Mouse (Mus musculus) CH12.LX (cell line): ENCODE data around the gene Thap7. TPM values are rescaled to one million over a fixed set of nuclear protein-coding genes. Genes with fewer than 3 reads are reported as not detected.

Experiments used
- DNase-seq: peaks from one replicate; pipeline ENCODE4 v3.0.0-alpha.2; 2013; ENCODE audit errors: extremely low read depth
- H3K27ac ChIP-seq: 2 replicates; pipeline ENCODE4 v1.5.1; 2012; ENCODE audit warnings: low read depth, mild to moderate bottlenecking, control low read depth, moderate library complexity; ENCODE audit not compliant: insufficient read depth
- H3K27me3 ChIP-seq: replicated peaks from 2 replicates; pipeline ENCODE3; 2012; ENCODE audit warnings: inconsistent platforms
- H3K36me3 ChIP-seq, 2 experiments: replicated peaks in 1 of 2; 2 replicates each; pipeline versions ENCODE3 to v1.6.1; 2012; ENCODE audit warnings: inconsistent platforms in 1 of 2, low read length in 1 of 2, mild to moderate bottlenecking in 1 of 2, mixed read lengths in 1 of 2, moderate library complexity in 1 of 2; ENCODE audit not compliant: control insufficient read depth in 1 of 2, insufficient read depth in 1 of 2
- H3K4me1 ChIP-seq, 2 experiments: 2 replicates each; pipeline ENCODE4 v1.6.1; 2012; ENCODE audit warnings: inconsistent platforms in 1 of 2, moderate library complexity in 1 of 2; ENCODE audit not compliant: insufficient read depth in 2 of 2, control insufficient read depth in 1 of 2
- H3K4me2 ChIP-seq: 2 replicates; pipeline ENCODE4 v1.6.1; 2012; ENCODE audit warnings: low read depth, mild to moderate bottlenecking, control low read depth; ENCODE audit not compliant: poor library complexity, insufficient read depth, severe bottlenecking
- H3K4me3 ChIP-seq, 3 experiments: fragments of 150-350 bp in 1 of 3; sonication (generic) in 1 of 3; replicated peaks in 1 of 3; 2 replicates each; pipeline versions ENCODE3 to v1.5.1; 2011 to 2012; ENCODE audit warnings: low read depth in 2 of 3, low read length in 2 of 3, mild to moderate bottlenecking in 2 of 3, moderate library complexity in 2 of 3, control low read depth in 1 of 3, improper control_type of control experiment in 1 of 3, inconsistent platforms in 1 of 3, mixed read lengths in 1 of 3; ENCODE audit not compliant: poor library complexity in 1 of 3
- H3K79me2 ChIP-seq: replicated peaks from 2 replicates; pipeline ENCODE4 v1.6.1; 2012; ENCODE audit warnings: mild to moderate bottlenecking, moderate library complexity; ENCODE audit not compliant: control insufficient read depth, poor library complexity, insufficient read depth, severe bottlenecking; ENCODE audit errors: extremely low read depth
- H3K9ac ChIP-seq: 2 replicates; pipeline ENCODE4 v1.6.1; 2012; ENCODE audit warnings: low read depth, mild to moderate bottlenecking, control low read depth, moderate library complexity; ENCODE audit not compliant: insufficient read depth
- H3K9me3 ChIP-seq: replicated peaks from 2 replicates; pipeline ENCODE3; 2012; ENCODE audit warnings: low read length, inconsistent platforms, mixed read lengths
- BHLHE40 ChIP-seq: IDR thresholded peaks from 2 replicates; pipeline ENCODE4 v1.6.1; 2011; ENCODE audit warnings: mild to moderate bottlenecking, low read depth, low read length, improper control_type of control experiment
- CHD1 ChIP-seq: IDR thresholded peaks from 2 replicates; pipeline ENCODE4 v1.6.1; 2012; ENCODE audit warnings: low read depth, low read length, improper control_type of control experiment, inconsistent platforms
- CHD2 ChIP-seq: IDR thresholded peaks from 2 replicates; pipeline ENCODE4 v1.6.1; 2011; ENCODE audit warnings: low read length, improper control_type of control experiment
- CTCF ChIP-seq, 2 experiments: IDR thresholded peaks in 1 of 2; conservative IDR thresholded peaks in 1 of 2; 2 replicates each; pipeline ENCODE4 v1.5.1; 2011 to 2012; ENCODE audit warnings: low read depth in 2 of 2, low read length in 2 of 2, improper control_type of control experiment in 1 of 2, inconsistent platforms in 1 of 2, mild to moderate bottlenecking in 1 of 2, moderate library complexity in 1 of 2
- E2F4 ChIP-seq: IDR thresholded peaks from 2 replicates; pipeline ENCODE4 v1.6.1; 2011; ENCODE audit warnings: low read depth, low read length, improper control_type of control experiment; ENCODE audit not compliant: insufficient replicate concordance
- ELF1 ChIP-seq: IDR thresholded peaks from 2 replicates; pipeline ENCODE4 v1.6.1; 2014; ENCODE audit warnings: low read depth, mild to moderate bottlenecking, inconsistent platforms, low read length, improper control_type of control experiment
- GABPA ChIP-seq: IDR thresholded peaks from 2 replicates; pipeline ENCODE4 v1.6.1; 2012; ENCODE audit warnings: low read depth, low read length, improper control_type of control experiment, inconsistent platforms; ENCODE audit not compliant: insufficient replicate concordance
- JUND ChIP-seq: conservative IDR thresholded peaks from 2 replicates; pipeline ENCODE4 v1.6.1; 2011; ENCODE audit warnings: low read depth, low read length, improper control_type of control experiment
- MAFK ChIP-seq: IDR thresholded peaks from 2 replicates; pipeline ENCODE4 v1.6.1; 2011; ENCODE audit warnings: low read length, improper control_type of control experiment; ENCODE audit not compliant: insufficient replicate concordance
- MAX ChIP-seq: IDR thresholded peaks from 2 replicates; pipeline ENCODE4 v1.6.1; 2011; ENCODE audit warnings: low read length, improper control_type of control experiment
- MAZ ChIP-seq: IDR thresholded peaks from 2 replicates; pipeline ENCODE4 v1.6.1; 2012; ENCODE audit warnings: low read depth, mild to moderate bottlenecking, inconsistent platforms, low read length, improper control_type of control experiment, moderate library complexity
- MEF2A ChIP-seq: IDR thresholded peaks from 2 replicates; pipeline ENCODE4 v1.6.1; 2014; ENCODE audit warnings: low read depth, mild to moderate bottlenecking, inconsistent platforms, low read length, improper control_type of control experiment, borderline replicate concordance
- MXI1 ChIP-seq: IDR thresholded peaks from 2 replicates; pipeline ENCODE4 v1.6.1; 2011; ENCODE audit warnings: mild to moderate bottlenecking, low read depth, low read length, improper control_type of control experiment
- NRF1 ChIP-seq: IDR thresholded peaks from 2 replicates; pipeline ENCODE4 v1.6.1; 2014; ENCODE audit warnings: low read depth, mild to moderate bottlenecking, inconsistent platforms, low read length, improper control_type of control experiment, moderate library complexity
- POLR2A ChIP-seq: IDR thresholded peaks from 2 replicates; pipeline ENCODE4 v1.6.1; 2011; ENCODE audit warnings: low read depth, mild to moderate bottlenecking, improper control_type of control experiment, low read length
- POLR2AphosphoS2 ChIP-seq: IDR thresholded peaks from 2 replicates; pipeline ENCODE4 v1.6.1; 2011; ENCODE audit warnings: low read depth, low read length, improper control_type of control experiment
- RAD21 ChIP-seq: IDR thresholded peaks from 2 replicates; pipeline ENCODE4 v1.6.1; 2011; ENCODE audit warnings: low read depth, mild to moderate bottlenecking, low read length, improper control_type of control experiment, moderate library complexity
- SIN3A ChIP-seq: IDR thresholded peaks from 2 replicates; pipeline ENCODE4 v1.6.1; 2012; ENCODE audit warnings: low read length, improper control_type of control experiment, inconsistent platforms
- SMC3 ChIP-seq: IDR thresholded peaks from 2 replicates; pipeline ENCODE4 v1.6.1; 2011; ENCODE audit warnings: low read depth, low read length, improper control_type of control experiment
- ZKSCAN1 ChIP-seq: IDR thresholded peaks from 2 replicates; pipeline ENCODE4 v1.6.1; 2012; ENCODE audit warnings: low read depth, inconsistent platforms, low read length, improper control_type of control experiment, borderline replicate concordance
- ZMIZ1 ChIP-seq: IDR thresholded peaks from 2 replicates; pipeline ENCODE4 v1.6.1; 2012; ENCODE audit warnings: low read depth, mild to moderate bottlenecking, inconsistent platforms, low read length, improper control_type of control experiment
- ZNF384 ChIP-seq: IDR thresholded peaks from 2 replicates; pipeline ENCODE4 v1.6.1; 2012; ENCODE audit warnings: low read depth, low read length, improper control_type of control experiment, inconsistent platforms
- dilution Hi-C: fragments of 300-500 bp; cut with MboI; formaldehyde crosslinking; loops from 2 replicates; pipeline ENCODE4 v1.14.3; 2020; ENCODE audit warnings: low sequenced_read_pairs; ENCODE audit not compliant: extremely low pct_unique_long_range_greater_than_20kb, extremely low pct_ligation_motif_present
- in situ Hi-C: fragments of 300-500 bp; cut with MboI; formaldehyde crosslinking; loops from 3 replicates; pipeline ENCODE4 v1.14.3; 2019; ENCODE audit warnings: low sequenced_read_pairs, low pct_ligation_motif_present, low pct_unique_long_range_greater_than_20kb, mixed read lengths
- polyA plus RNA-seq: library from polyadenylated mRNA; unstranded; fragments of >175 nt; gene quantifications from 2 replicates; pipeline ENCODE4 v1.2.1, GENCODE M21; 2012; ENCODE audit warnings: low read depth; ENCODE audit not compliant: insufficient read length
- total RNA-seq, 2 experiments: library from RNA; depleted of rRNA; stranded (reverse); fragments of 300-350 nt in 1 of 2; fragments of >200 nt in 1 of 2; gene quantifications; 2 replicates each; pipeline ENCODE4 v1.2.3; 2012 to 2014

Gene Thap7
- total and polyA plus RNA-seq, 3 experiments, result 64.3 to 83.3 (median 79.4) TPM

GRCm38 (mm10) chr16:17488478-17489468, 42.2 kb downstream of the Thap7 start:
- TF ChIP-seq SIN3A (no peak), CHD1 (no peak), ZKSCAN1 (no peak), GABPA (no peak), JUND (no peak), ELF1 (no peak), E2F4 (no peak), ZMIZ1 (no peak), MEF2A (no peak), POLR2AphosphoS2 (peak; percentile 64; the same call in 1 of the 2 replicates), MAZ (no peak), SMC3 (peak; percentile 71), POLR2A (0 out of 2 replicates have a peak, but pooled peaks have one; percentile 5), MAX (no peak), RAD21 (peak; percentile 37), CHD2 (no peak), ZNF384 (no peak), MXI1 (no peak), MAFK (no peak), BHLHE40 (no peak), CTCF (conservative IDR thresholded peaks at IDR 0.05 in 1 of 2, IDR thresholded peaks at IDR 0.05 in 1 of 2; ENCODE audit: low read depth in 2 of 2, low read length in 2 of 2) (peak in 1 of 2 experiments; percentile 71; a peak in 2 of 4 replicates), NRF1 (no peak)
- in situ Hi-C loops, result no loop called here
- no peak overlapping the region for H3K9ac ChIP-seq
- peaks cover 25 to 44% of the 10 kb centered on the region in 2 experiments for H3K36me3 ChIP-seq
- no peaks in the 10 kb centered on the region for H3K79me2 ChIP-seq
- dilution Hi-C loops, result no loop called here
- H3K27ac ChIP-seq, result no peak overlapping the region
- peak; percentile 44 for DNase-seq
- H3K9me3 ChIP-seq, result no peaks in the 10 kb centered on the region
- peaks cover 17% of the 10 kb centered on the region for H3K27me3 ChIP-seq
- peaks cover 6 to 10% of the 10 kb centered on the region in 2 experiments; a peak in 3 of 4 replicates for H3K4me1 ChIP-seq
- peak overlapping the region; percentile 74 for H3K4me2 ChIP-seq
- no peak overlapping the region for H3K4me3 ChIP-seq
